25 mouse cellular contexts compared by ENCODE assay signal in genomic region chr15:99122642-99123041, GRCm38 (mm10). TPM values are rescaled to one million over a fixed set of nuclear protein-coding genes. Genes with fewer than 3 reads are reported as not detected.
DNase-seq lines count a peak whose midpoint lies in the region; ATAC-seq and TF ChIP-seq lines count a peak whose summit lies in the region.
"Had no signal": no experiment of that assay in that cellular context is flagged by ENCODE, and none has a peak within 500 bp of the region (broad histone marks: within the 10 kb centered on the region; RNA-seq: fewer than 3 reads in every experiment).

No protein-coding gene starts in this region.

- H3K27ac ChIP-seq in lung, embryonic 14.5 days (ENCODE audit: low read depth) = no peak overlapping the region
- no peak overlapping the region for H3K27ac ChIP-seq in CH12.LX (ENCODE audit: insufficient read depth, low read depth)
- peak overlapping the region; percentile 61 for H3K27ac ChIP-seq in bone marrow macrophage, adult 2 months (ENCODE audit: insufficient read depth, low read depth, low read length)
- H3K27ac ChIP-seq in forebrain, embryonic 14.5 days (ENCODE audit: low read depth, low read length) = no peak overlapping the region
- H3K27ac ChIP-seq: embryonic facial prominence, embryonic 12.5 days; forebrain, embryonic 12.5 days; hindbrain, embryonic 15.5 days had no signal

- in situ Hi-C loops in CH12.LX (cut with MboI; ENCODE audit: low pct_ligation_motif_present, low pct_unique_long_range_greater_than_20kb, low sequenced_read_pairs) = no loop called here

- H3ac ChIP-seq in myocyte (ENCODE audit: control insufficient read depth, insufficient read length) = no peak overlapping the region

- no peaks in the 10 kb centered on the region for H3K9me3 ChIP-seq in lung, embryonic 14.5 days (ENCODE audit: low read depth, low read length)
- H3K9me3 ChIP-seq in CH12.LX (replicated peaks; ENCODE audit: low read length) = no peaks in the 10 kb centered on the region
- H3K9me3 ChIP-seq in forebrain, embryonic 14.5 days (replicated peaks; ENCODE audit: control insufficient read depth, low read length) = no peaks in the 10 kb centered on the region
- H3K9me3 ChIP-seq: embryonic facial prominence, embryonic 12.5 days; forebrain, embryonic 12.5 days; heart, embryonic 12.5 days; hindbrain, embryonic 15.5 days had no signal

- no peak for TF ChIP-seq RAD21 in CH12.LX (IDR thresholded peaks at IDR 0.05; ENCODE audit: low read depth, low read length)

- dilution Hi-C loops in CH12.LX (cut with MboI; ENCODE audit: extremely low pct_ligation_motif_present, extremely low pct_unique_long_range_greater_than_20kb, low sequenced_read_pairs) = no loop called here

- peaks cover 6% of the 10 kb centered on the region for H3K79me2 ChIP-seq in CH12.LX (replicated peaks; ENCODE audit: control insufficient read depth, extremely low read depth, insufficient read depth, poor library complexity, severe bottlenecking)
- peaks cover 9% of the 10 kb centered on the region for H3K79me2 ChIP-seq in myocyte (ENCODE audit: control insufficient read depth, insufficient read depth)

- no peak for TF ChIP-seq CTCF in lung, embryonic 14.5 days (IDR thresholded peaks at IDR 0.05; ENCODE audit: low read depth)
- no peak for TF ChIP-seq CTCF in CH12.LX (conservative IDR thresholded peaks at IDR 0.05 in 1 of 2, IDR thresholded peaks at IDR 0.05 in 1 of 2; ENCODE audit: low read depth in 2 of 2, low read length in 2 of 2)
- TF ChIP-seq CTCF in bone marrow macrophage, adult 2 months (IDR thresholded peaks at IDR 0.05; ENCODE audit: low read depth, low read length) = no peak

- H3K4me3 ChIP-seq in lung, embryonic 14.5 days (ENCODE audit: low read depth, low read length) = no peak overlapping the region
- no peak overlapping the region for H3K4me3 ChIP-seq in CH12.LX (replicated peaks in 1 of 3; ENCODE audit: low read depth in 2 of 3, low read length in 2 of 3, poor library complexity in 1 of 3)
- H3K4me3 ChIP-seq in bone marrow macrophage, adult 2 months (ENCODE audit: insufficient read depth, low read length) = 0 out of 2 replicates have a peak overlapping the region, but pooled peaks have one; percentile 1
- no peak overlapping the region for H3K4me3 ChIP-seq in myocyte
- no peak overlapping the region for H3K4me3 ChIP-seq in forebrain, embryonic 14.5 days (ENCODE audit: low read depth, low read length)
- H3K4me3 ChIP-seq: embryonic facial prominence, embryonic 12.5 days; forebrain, embryonic 12.5 days; heart, embryonic 12.5 days; hindbrain, embryonic 15.5 days had no signal

- no peak overlapping the region for H3K4me2 ChIP-seq in lung, embryonic 14.5 days
- H3K4me2 ChIP-seq in CH12.LX (ENCODE audit: insufficient read depth, low read depth, poor library complexity, severe bottlenecking) (no peak overlapping the region), myocyte (ENCODE audit: low read depth) (no peak overlapping the region)
- H3K4me2 ChIP-seq in forebrain, embryonic 14.5 days (ENCODE audit: low read length) = no peak overlapping the region
- H3K4me2 ChIP-seq: embryonic facial prominence, embryonic 12.5 days; forebrain, embryonic 12.5 days; heart, embryonic 12.5 days; hindbrain, embryonic 15.5 days had no signal

- ATAC-seq in lung, embryonic 14.5 days (ENCODE audit: insufficient read depth) = no peak
- no peak for ATAC-seq in forebrain, embryonic 14.5 days
- ATAC-seq: CD4-positive, CD25-positive, alpha-beta regulatory T cell, adult 4 months; intestine, embryonic 16.5 days had no signal

- DNase-seq in lung, embryonic 14.5 days = peak; percentile 22
- no peak for DNase-seq in lung, postnatal 14 days
- peak; percentile 42 for DNase-seq in CH12.LX (ENCODE audit: extremely low read depth)
- DNase-seq in spleen, adult 18-20 months = no peak
- no peak for DNase-seq in heart, adult 9 months (ENCODE audit: low spot score in 2 of 2)
- no peak for DNase-seq in forebrain, embryonic 14.5 days (ENCODE audit: low spot score)
- DNase-seq: adrenal gland, adult 8-10 months; adrenal gland, postnatal 36 days; B cell, adult 2 months; cerebellum, adult 11-12 months; cerebellum, adult 9-10 months; cerebellum, postnatal 25 days; gastrocnemius, postnatal 36 days; heart, adult 18-20 months had no signal

- no peaks in the 10 kb centered on the region for H3K36me3 ChIP-seq in lung, embryonic 14.5 days (ENCODE audit: insufficient read depth)
- H3K36me3 ChIP-seq in CH12.LX (replicated peaks in 1 of 2; ENCODE audit: control insufficient read depth in 1 of 2, insufficient read depth in 1 of 2, low read length in 1 of 2) = no peaks in the 10 kb centered on the region
- no peaks in the 10 kb centered on the region for H3K36me3 ChIP-seq in myocyte (ENCODE audit: control insufficient read depth, insufficient read depth)
- no peaks in the 10 kb centered on the region for H3K36me3 ChIP-seq in forebrain, embryonic 14.5 days (ENCODE audit: control insufficient read depth, insufficient read depth, low read length)
- H3K36me3 ChIP-seq: embryonic facial prominence, embryonic 12.5 days; forebrain, embryonic 12.5 days; heart, embryonic 12.5 days; hindbrain, embryonic 15.5 days had no signal

- no peak for TF ChIP-seq EP300 in CH12.LX (IDR thresholded peaks at IDR 0.05; ENCODE audit: low read length)

- 66% methylated on average over 2 of the region's 2 CpGs for WGBS in lung, embryonic 14.5 days
- 83% methylated on average over 2 of the region's 2 CpGs for WGBS in forebrain, embryonic 14.5 days

- no peaks in the 10 kb centered on the region for H3K4me1 ChIP-seq in lung, embryonic 14.5 days (ENCODE audit: insufficient read depth)
- peaks cover 8 to 38% of the 10 kb centered on the region in 2 experiments for H3K4me1 ChIP-seq in CH12.LX (ENCODE audit: control insufficient read depth in 1 of 2, insufficient read depth in 2 of 2)
- peaks cover 26% of the 10 kb centered on the region for H3K4me1 ChIP-seq in bone marrow macrophage, adult 2 months (ENCODE audit: control insufficient read depth, insufficient read depth, low read length)
- peaks cover 3% of the 10 kb centered on the region; the same call in 1 of the 2 replicates for H3K4me1 ChIP-seq in forebrain, embryonic 14.5 days (ENCODE audit: control insufficient read depth, insufficient read depth, low read length)
- H3K4me1 ChIP-seq: forebrain, embryonic 12.5 days had no signal

- no peak overlapping the region for H3K9ac ChIP-seq in lung, embryonic 14.5 days
- no peak overlapping the region for H3K9ac ChIP-seq in CH12.LX (ENCODE audit: insufficient read depth, low read depth)
- no peak overlapping the region for H3K9ac ChIP-seq in forebrain, embryonic 14.5 days (ENCODE audit: low read length)
- H3K9ac ChIP-seq: embryonic facial prominence, embryonic 12.5 days; forebrain, embryonic 12.5 days; heart, embryonic 12.5 days; hindbrain, embryonic 15.5 days had no signal

- no peaks in the 10 kb centered on the region for H3K27me3 ChIP-seq in lung, embryonic 14.5 days (ENCODE audit: insufficient read depth, low read length)
- H3K27me3 ChIP-seq in CH12.LX (replicated peaks) (no peaks in the 10 kb centered on the region), myocyte (ENCODE audit: control insufficient read depth, insufficient read depth, insufficient read length) (no peaks in the 10 kb centered on the region)
- no peaks in the 10 kb centered on the region for H3K27me3 ChIP-seq in forebrain, embryonic 14.5 days (replicated peaks; ENCODE audit: control insufficient read depth, insufficient read depth, low read length)
- H3K27me3 ChIP-seq: heart, embryonic 12.5 days; hindbrain, embryonic 15.5 days had no signal

- TF ChIP-seq POLR2A in CH12.LX (IDR thresholded peaks at IDR 0.05; ENCODE audit: low read depth, low read length) = no peak
- no peak for TF ChIP-seq POLR2A in bone marrow macrophage, adult 2 months (IDR thresholded peaks at IDR 0.05; ENCODE audit: borderline replicate concordance, low read depth, low read length)
- TF ChIP-seq POLR2A in myocyte (IDR thresholded peaks at IDR 0.05; ENCODE audit: insufficient read length, low read depth) = no peak

RNA-seq across cellular contexts. Expression of gene Spats2, which starts 3.1 kb away (rescaled TPM):
- 39.7 and 39.8 TPM in 2 replicates for polyA plus RNA-seq in lung, embryonic 14.5 days (2014; fragmentation: Nextera tagmentation; extraction: Ambion mirVana)
- total RNA-seq in CH12.LX (2012; rRNA removed) (26.5 and 27.1 TPM in 2 replicates), CH12.LX (2014; rRNA removed) (68.3 and 81.0 TPM in 2 replicates)
- polyA plus RNA-seq in CH12.LX (2012; ENCODE audit: insufficient read length, low read depth) (79.5 and 81.0 TPM in 2 replicates), myocyte (2012; fragmentation: generic; extraction: Trizol) (39.1 TPM)
- polyA plus RNA-seq in bone marrow macrophage, adult 2 months (2012; ENCODE audit: insufficient read depth, insufficient read length, missing spikeins) = 5.9 and 7.3 TPM in 2 replicates
- polyA plus RNA-seq in forebrain, embryonic 14.5 days (2014; fragmentation: Nextera tagmentation; extraction: Ambion mirVana) = 38.6 and 39.0 TPM in 2 replicates

RNA-seq across cellular contexts. Expression of gene Dnajc22, which starts 29.7 kb away (rescaled TPM):
- 0.42 and 0.78 TPM in 2 replicates for polyA plus RNA-seq in lung, embryonic 14.5 days (2014; fragmentation: Nextera tagmentation; extraction: Ambion mirVana)
- total RNA-seq in CH12.LX (2012; rRNA removed) (10.0 and 10.6 TPM in 2 replicates), CH12.LX (2014; rRNA removed) (20.4 and 24.2 TPM in 2 replicates)
- polyA plus RNA-seq in CH12.LX (2012; ENCODE audit: insufficient read length, low read depth) (12.4 and 14.5 TPM in 2 replicates), myocyte (2012; fragmentation: generic; extraction: Trizol) (0.78 TPM)
- polyA plus RNA-seq in bone marrow macrophage, adult 2 months (2012; ENCODE audit: insufficient read depth, insufficient read length, missing spikeins) = not detected in 2 replicates
- polyA plus RNA-seq in forebrain, embryonic 14.5 days (2014; fragmentation: Nextera tagmentation; extraction: Ambion mirVana) = 0.14 and 0.36 TPM in 2 replicates
- polyA plus RNA-seq: CD4-positive, CD25-positive, alpha-beta regulatory T cell, adult 4 months had no signal

RNA-seq across cellular contexts. Expression of gene C1ql4, which starts 35.0 kb away (rescaled TPM):
- polyA plus RNA-seq in lung, embryonic 14.5 days (2014; fragmentation: Nextera tagmentation; extraction: Ambion mirVana) = not detected in 2 replicates
- total RNA-seq in CH12.LX (2012; rRNA removed) (0.08 TPM in 1 of 2 replicates, not detected in the other), CH12.LX (2014; rRNA removed) (not detected in 2 replicates)
- polyA plus RNA-seq in CH12.LX (2012; ENCODE audit: insufficient read length, low read depth) (not detected in 2 replicates), myocyte (2012; fragmentation: generic; extraction: Trizol) (0.10 TPM)
- polyA plus RNA-seq in bone marrow macrophage, adult 2 months (2012; ENCODE audit: insufficient read depth, insufficient read length, missing spikeins) = not detected in 2 replicates
- polyA plus RNA-seq in forebrain, embryonic 14.5 days (2014; fragmentation: Nextera tagmentation; extraction: Ambion mirVana) = not detected in 2 replicates
- total RNA-seq: adrenal gland, adult 8-10 months; adrenal gland, postnatal 36 days; gastrocnemius, adult 8-10 months; gastrocnemius, postnatal 36 days; heart, adult 18-20 months; heart, postnatal 25 days had no signal
- polyA plus RNA-seq: CD4-positive, CD25-positive, alpha-beta regulatory T cell, adult 4 months; cortical plate, adult 2 months had no signal

RNA-seq across cellular contexts. Expression of gene Troap, which starts 48.3 kb away (rescaled TPM):
- polyA plus RNA-seq in lung, embryonic 14.5 days (2014; fragmentation: Nextera tagmentation; extraction: Ambion mirVana) = 33.4 and 35.1 TPM in 2 replicates
- total RNA-seq in CH12.LX (2012; rRNA removed) (17.8 and 25.0 TPM in 2 replicates), CH12.LX (2014; rRNA removed) (19.2 and 20.2 TPM in 2 replicates)
- polyA plus RNA-seq in CH12.LX (2012; ENCODE audit: insufficient read length, low read depth) (61.0 and 74.2 TPM in 2 replicates), myocyte (2012; fragmentation: generic; extraction: Trizol) (18.6 TPM)
- 15.6 and 18.3 TPM in 2 replicates for polyA plus RNA-seq in bone marrow macrophage, adult 2 months (2012; ENCODE audit: insufficient read depth, insufficient read length, missing spikeins)
- polyA plus RNA-seq in forebrain, embryonic 14.5 days (2014; fragmentation: Nextera tagmentation; extraction: Ambion mirVana) = 11.0 and 13.6 TPM in 2 replicates
- total RNA-seq: gastrocnemius, adult 8-10 months had no signal

Comparison
In these comparisons a context has a peak if more than half of its experiments do, and no peak if none do; other contexts are left out.
1. DNase-seq: peak in lung, embryonic 14.5 days (single experiment) and CH12.LX (single experiment); none in lung, postnatal 14 days (single experiment), spleen, adult 18-20 months (0 of 2), heart, adult 9 months (0 of 2) and forebrain, embryonic 14.5 days (single experiment).